Mouse (Mus musculus): ENCODE data around the gene Mcu. TPM values are rescaled to one million over a fixed set of nuclear protein-coding genes. Genes with fewer than 3 reads are reported as not detected.

The Mcu gene
- polyA plus RNA-seq, 1 experiment: 6.6 TPM

DNA sequence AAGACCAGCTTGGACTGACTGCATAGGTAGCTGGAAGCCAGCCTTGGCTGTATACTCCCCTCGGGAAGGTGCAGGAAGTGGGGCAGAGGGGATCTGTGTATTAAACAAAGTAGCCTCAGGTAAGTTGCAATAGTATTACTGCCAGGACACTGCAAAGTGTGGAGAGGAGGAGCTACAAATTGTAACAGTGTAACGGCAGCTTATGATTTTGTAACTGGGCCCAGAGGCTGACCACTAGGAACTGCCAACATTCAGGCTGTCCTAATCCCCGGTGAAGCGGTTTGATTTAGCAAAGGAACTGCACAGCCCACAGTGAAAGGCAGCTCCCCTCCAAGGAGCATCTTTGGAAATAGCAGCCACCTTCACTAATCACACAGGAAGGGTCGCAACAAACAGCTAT lies 3.2 kb downstream of the Mcu start:
- DNase-seq (ENCODE audit: low read depth): no peak

DNA sequence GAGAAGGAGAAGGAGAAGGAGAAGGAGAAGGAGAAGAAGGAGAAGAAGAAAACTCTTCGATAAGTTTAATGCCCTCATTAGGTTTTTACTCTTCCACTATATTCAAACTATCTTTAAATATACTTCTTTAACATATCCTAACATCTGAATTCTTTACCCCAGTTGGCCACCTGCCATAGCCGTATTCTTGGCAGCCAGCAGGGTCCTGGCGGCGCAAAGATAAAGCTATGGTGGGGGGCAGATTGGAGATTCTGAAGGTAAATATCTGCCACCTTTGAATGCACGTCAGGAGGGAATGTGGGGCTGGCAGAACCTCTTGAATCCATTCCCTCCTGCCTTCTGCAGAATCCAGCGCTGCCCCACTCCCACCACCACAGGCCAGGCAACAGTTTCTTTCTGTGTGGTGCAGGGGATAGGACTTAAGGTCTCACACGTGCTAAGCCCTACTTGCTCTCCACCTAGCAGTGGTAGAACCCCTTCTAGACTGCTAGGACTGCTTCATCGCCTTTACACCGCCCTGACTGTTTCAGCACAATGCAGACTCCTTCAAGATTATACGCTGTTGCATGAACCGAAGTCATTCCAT lies 11.5 kb downstream of the Mcu start:
- DNase-seq (ENCODE audit: low read depth): no peak

DNA sequence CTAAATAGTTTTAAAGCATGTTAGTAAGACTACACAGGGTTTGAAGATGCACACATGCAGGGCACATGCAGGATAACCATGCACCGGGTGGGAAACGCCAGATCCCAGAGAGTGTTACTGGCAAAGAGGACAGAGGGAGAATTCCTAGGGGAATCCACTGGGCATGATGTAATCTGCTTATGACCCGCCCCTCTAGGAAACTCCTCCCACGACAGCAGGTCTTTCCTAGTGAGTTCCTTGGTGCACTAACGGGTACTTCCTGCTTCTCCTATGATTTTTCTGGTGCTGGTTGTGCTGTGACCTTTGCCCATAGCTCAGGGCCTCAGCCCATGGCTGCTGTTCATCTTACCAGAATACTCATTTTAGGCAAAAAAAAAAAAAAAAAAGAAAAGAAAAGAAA lies 12.6 kb downstream of the Mcu start:
- no peak for DNase-seq (ENCODE audit: low read depth)

DNA sequence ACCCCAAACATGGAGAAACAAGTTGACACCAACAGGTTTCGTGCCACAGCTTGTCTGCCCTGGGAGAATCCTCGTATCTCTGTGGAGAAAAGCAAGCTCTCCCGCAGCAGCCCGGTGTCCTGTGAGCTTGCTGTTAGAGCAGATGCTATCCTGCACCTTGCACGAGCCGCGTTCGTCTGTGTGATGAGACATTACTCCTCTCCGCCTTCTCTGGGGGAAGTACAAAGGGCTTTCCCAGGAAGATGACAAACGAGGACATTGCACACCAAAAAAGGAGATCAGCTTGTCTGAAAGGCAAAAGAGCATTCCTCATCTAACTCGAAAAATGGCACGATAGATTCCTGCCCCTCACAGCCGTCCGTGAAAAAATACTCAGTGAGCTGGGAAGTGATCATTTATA lies 13.6 kb downstream of the Mcu start:
- DNase-seq (ENCODE audit: low read depth): no peak

DNA sequence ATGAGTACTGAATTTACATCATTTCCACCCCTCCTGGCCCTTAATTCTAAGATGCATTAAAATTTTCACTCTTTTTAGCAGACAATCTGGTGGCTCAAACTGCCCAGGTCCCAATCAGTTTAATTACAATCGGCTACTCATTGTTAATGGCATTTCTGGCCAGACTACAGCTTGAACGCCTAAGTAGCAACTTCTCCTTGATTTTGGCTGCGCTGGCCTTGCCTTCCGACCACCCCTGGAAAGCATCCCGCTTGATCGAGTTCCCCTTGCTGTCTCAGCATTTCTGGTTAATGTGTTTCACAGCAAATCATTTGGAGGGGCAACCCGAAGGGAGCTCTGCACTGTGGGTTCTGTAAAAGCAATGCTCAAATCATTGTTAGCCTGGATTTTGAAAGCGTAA lies 14.4 kb downstream of the Mcu start:
- DNase-seq (ENCODE audit: low read depth): no peak

DNA sequence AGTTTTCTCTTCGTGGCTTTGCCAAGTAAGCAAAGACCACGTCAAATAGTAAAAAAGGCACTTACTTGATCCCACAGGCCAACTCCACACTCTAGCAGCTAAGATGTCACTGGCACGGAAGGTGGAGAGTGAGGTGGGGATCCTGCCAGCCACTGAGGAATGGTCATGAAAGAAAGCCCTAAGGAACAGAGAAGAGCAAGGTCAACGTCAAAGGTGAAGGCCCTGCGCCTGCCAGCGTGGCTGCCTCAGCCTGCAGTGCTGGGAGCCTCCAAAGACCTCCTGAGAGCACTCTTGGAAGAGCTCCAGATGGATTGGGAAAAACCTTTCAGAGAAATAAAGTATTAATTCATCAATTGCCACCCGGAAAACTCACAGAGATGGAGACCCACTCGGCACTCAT lies 16.0 kb downstream of the Mcu start:
- no peak for DNase-seq (ENCODE audit: low read depth)

DNA sequence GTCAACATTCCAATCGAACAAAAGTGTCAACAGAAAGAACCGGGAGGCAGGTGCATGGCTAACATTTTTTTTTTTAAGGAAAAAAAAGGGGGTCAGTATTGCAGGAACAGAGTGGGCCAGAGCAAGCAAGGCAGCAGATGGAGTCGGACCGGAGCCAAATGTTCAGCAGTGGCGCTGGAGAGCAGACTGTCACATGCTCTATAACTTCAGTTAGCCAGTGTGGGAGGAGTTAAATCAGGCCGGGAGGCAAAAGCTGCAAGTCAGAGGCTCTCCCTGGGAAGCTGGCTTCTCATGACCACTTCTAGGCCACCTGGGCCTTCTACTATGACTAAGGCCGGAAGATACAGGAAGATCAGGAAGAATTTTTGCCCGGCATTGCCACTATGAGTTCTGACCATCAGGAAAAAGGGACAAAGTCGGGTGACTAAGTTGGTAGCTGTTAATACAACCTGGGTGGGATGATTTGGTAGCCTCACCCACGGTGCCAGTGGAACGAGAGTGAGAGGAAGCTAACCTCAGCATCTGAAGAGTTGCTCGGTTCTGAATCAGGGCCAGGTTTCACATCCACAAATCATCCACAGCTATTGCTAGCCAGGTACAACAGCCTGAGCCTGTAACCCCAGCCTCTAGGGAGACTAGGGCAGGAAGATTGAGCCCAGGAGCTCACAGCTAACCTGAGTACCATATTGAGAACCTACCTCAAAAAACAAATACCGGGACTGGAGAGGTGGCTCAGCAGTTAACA lies 22.5 kb downstream of the Mcu start:
- no peak for DNase-seq (ENCODE audit: low read depth)

DNA sequence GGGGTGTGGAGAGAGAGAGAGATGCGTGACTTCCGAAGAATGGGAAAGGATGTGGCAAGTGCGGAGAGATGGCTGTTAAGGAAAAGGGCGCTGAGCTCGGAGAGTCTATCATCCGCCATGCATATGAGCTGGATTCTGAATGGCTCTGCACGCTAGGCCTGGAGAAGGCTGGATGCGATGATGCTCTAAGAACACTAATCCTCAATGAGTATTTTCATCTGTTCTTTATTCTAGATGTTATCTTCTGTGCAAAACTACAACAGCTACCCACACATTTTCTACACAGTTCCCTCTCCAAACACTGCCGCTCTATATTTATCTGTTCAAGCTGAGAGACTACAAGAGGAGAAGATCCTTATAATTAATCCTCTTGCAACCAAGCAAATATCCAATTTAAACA lies 25.9 kb downstream of the Mcu start:
- DNase-seq (ENCODE audit: low read depth): no peak

DNA sequence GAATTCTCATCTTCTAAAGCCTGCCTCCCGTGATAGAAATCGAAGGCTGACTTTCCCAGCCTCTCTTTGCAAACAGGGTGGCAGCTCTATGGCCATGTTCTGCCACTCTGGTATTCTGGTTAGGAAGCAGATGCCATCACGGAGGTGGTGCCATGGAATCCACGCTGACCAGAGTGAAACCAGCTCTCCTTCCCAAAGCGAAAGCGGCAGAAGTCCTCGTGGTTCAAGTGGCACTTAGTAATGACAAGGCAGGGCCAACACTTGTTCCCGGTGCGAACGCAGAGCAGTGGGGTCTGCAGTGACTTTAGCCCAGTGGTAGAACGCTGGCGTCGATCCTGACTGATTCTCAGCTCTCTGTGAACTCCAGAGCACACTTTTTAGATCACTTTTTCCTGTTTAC lies 26.6 kb downstream of the Mcu start:
- no peak for DNase-seq (ENCODE audit: low read depth)

DNA sequence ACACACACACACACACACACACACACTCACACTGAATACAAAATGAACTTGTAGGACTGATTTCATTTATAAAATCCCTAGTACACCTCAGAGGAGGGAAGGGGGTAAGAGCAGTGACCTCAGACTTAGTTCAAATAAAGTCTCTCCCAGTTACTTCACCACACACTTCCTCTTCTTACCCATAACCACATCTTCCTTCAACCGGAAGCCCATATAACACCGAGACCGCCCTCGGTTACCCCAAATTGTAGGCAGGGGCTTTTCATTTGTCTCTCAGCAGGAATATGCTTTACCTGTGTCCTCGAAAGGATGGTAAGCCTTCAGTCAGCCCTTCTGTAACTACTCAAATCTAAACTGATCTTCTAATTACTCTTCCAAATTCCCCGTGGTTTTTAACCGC lies 27.1 kb downstream of the Mcu start:
- no peak for DNase-seq (ENCODE audit: low read depth)

DNA sequence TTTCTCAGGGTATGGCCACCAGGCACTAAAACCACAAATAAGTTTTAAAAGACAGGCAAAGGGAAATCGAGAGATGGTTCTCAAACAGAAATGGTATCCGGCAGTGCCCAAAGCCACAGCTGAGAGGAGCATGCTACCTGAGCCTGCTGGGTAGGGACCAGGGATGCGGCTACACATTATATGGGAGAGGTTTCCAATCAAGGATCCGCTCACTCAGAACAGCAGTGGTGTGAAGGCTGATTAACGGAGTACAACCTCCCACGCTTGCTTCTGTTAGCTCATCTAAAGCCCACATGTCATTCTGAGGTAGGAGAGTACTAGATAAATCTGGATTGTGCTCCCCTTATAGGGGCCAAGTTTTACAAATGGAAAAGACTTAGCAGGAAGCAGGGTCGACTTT lies 28.4 kb downstream of the Mcu start:
- no peak for DNase-seq (ENCODE audit: low read depth)

DNA sequence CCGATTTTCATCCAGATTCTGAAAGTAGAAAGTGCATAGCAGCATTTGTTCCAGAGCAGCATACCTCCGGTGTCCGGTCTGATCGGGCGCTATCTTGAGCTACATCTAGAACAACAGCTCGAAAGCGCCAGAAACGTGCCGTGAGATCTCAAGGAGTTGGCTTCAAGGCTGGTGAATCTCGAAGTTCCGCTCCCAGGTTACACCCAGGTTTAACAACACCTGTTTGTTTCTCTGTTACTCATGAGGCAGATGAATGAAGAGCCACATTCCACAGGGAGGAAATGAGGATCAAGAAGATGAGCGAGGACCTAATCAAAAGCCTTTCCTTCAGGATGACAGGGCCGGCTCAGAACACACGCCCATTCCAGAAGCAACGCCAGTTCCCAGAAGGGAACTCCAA lies 29.7 kb downstream of the Mcu start:
- no peak for DNase-seq (ENCODE audit: low read depth)

DNA sequence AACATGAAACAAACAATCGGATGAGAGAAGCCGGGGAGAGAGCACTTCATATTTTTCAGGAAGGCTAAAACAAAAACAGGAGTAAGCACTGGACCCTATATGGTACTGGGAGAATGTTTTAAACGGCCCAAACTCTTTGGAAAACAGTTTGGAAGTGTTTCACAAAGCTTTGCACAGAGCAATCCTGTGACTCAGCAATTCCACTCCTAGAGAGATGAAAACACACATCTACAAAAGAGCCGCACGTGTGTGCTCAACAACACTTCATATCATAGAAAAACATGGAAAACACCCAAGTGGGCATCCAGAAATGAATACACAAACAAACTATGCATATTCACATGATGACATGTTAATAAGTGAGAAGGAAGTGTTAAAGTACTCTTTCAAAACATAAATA lies 30.9 kb downstream of the Mcu start:
- no peak for DNase-seq (ENCODE audit: low read depth)

DNA sequence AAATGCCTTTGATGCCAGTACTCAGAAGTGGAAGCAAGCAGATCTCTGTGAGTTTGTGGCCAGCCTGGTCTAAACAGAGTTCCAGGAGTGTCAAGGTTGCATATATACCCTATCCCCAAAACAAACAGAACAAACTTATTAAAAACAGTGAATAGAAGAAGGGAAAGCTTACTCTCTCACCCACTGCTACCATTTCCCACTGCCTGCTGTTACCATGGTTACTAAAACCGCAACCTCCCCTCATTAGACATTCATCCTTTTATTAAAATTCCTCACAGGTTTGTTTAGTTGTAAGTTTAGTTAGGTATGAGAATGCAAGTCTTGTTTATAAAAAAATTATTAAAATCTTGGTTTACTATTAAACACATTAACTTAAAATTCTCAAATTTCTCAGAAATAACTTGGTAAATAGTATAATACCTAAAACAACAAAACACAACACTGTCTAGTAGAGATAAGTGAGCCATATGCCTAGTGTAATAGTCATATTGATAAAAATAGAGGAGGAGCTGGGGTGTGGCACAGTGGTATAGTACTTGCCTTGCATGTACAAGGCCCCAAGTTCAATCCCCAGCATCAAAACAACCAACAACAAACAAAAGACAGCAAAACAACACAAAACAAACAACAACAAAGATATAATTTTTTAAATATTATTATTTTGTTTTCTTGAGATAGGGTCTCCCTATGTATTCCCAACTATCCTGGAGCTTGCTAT lies 34.5 kb downstream of the Mcu start:
- DNase-seq (ENCODE audit: low read depth): no peak

DNA sequence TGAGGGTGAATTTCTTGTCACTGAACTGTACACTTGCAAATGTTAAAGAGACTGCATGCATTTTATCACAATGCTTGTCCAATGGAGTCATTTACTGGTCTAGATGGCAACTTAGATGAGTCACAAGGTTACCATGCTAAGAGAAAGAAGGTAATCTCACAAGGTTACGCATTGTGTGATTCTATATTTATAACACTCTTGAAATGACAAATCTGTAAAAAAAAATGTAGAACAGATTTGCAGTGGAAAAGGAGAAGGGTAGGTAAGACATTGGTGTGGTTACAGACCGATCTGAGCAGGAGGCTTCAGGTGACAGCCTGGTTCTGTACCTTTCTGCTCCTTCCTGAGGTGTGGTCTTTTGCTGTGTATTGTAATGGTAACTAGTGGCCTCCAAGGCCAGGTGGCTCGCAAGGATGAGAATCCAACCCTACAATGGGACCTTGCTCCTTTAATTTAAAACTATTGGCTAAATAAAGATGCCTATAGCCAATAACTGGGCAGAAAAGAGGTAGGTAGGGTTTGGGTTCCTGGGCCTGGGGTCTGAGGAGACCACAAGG lies 35.8 kb downstream of the Mcu start:
- no peak for DNase-seq (ENCODE audit: low read depth)

DNA sequence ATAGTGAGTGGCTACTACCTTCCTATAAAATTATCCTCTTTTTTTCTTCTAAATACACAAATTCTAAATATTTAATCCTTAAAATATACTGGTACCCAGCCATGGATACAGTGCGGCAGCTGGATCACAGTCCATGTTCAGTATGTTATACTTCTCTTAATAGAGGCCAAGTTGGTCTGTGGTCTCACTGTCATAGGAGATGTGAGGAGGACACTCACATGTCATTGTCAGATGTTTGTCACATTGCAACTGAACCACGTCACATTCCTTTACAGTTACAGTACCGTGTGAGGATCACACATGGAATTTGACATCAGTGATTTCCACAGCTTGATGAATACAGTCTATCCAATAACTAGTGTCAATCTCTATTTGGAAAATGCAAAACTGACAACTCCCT lies 36.8 kb downstream of the Mcu start:
- no peak for DNase-seq (ENCODE audit: low read depth)

DNA sequence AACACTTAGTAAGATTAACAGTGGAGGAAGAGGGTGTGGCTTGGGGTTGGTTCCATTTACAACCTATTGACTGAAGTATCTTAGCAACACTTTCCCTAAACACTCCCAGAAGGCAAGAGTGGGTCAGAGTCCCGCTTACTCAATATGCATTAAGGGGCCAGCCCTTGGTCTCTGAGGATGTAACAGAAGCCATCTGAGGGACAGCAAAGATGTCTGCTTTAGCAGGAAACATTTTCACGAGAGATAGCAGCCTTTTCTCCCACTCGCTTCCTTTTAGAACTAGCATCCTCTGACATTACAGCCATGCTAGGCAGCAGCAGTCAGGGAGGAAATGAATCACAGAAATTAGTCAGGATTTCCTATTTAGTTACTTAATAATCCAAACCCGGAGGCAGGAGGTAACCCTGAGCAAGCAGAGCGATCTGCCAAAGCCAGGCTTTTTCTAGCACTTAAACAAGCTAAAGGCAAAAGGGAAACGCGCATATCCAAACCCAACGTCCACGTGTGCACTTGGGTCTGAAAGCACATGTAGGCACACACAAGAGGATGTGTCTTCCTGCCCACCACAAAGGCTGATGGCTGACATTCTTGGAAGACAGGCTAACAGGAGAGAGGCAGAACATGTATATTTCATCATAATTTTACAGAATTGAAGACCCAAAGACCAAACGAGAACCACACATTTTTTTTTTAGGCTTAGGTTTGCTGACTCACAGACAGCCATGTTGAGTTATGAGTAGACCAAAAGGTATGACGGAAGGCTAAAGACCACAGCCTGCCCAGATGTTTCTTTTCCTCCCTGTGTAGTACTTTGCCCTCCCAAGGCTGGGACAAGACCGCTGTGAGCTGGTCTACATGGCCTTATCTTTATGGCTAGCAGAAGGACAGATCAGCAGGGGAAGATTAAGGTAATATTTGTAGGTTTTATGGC lies 38.4 kb downstream of the Mcu start:
- DNase-seq (ENCODE audit: low read depth): no peak

DNA sequence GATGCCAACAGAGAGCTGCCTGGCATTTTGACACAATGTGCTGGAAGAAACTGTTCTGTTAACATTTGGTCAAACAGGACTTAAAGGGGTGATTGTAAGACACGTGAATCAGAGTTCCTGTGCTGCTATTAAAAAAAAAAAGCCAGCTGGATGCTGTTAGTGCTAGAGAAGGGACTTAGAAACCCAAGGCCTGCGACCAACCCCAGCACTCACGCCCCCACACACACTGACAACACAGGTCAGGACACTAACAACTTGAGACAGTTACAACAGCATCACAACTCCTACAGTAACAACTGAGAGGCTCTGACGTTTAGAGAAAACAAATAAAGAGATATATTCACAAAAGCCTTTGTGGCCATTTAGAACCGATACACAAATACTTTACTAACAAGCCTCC lies 40.2 kb downstream of the Mcu start:
- no peak for DNase-seq (ENCODE audit: low read depth)

DNA sequence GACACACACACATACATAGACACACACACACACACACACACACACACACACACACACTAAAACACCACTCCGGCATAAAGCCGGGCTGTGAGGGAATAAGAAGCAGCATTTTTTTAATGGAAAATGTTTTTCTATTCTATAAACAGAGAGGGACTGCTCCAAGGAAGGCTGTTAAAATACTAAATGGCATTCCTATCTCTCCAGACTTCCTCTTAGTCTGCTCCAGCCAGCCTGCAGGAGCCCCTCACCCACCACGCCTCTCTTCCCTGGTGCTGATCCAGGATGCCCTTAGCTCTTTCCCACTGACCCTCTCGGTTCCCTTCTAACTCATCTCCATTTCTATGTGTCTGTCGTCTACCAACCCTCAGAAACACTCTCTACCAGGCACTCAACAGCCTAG lies 44.5 kb downstream of the Mcu start:
- DNase-seq (ENCODE audit: low read depth): no peak

DNA sequence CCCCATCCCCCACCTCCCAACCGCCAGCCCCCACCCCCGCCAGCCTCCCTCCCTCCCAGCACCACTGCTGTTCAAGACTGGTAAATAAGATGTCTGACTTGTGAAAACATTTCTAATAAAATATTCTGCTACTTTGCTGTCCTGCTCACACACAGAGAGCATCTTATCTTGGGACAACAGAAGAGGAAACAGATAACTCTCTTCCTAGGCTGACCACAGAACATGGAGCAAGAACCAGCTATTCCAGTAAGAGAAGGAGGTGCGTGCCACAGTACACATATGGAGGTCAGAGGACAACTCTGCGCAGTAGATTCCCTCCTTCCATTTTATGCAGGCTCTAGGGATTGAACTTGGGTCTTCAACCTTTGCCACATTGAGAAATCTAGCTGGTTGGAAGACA lies 45.2 kb downstream of the Mcu start:
- DNase-seq (ENCODE audit: low read depth): no peak

DNA sequence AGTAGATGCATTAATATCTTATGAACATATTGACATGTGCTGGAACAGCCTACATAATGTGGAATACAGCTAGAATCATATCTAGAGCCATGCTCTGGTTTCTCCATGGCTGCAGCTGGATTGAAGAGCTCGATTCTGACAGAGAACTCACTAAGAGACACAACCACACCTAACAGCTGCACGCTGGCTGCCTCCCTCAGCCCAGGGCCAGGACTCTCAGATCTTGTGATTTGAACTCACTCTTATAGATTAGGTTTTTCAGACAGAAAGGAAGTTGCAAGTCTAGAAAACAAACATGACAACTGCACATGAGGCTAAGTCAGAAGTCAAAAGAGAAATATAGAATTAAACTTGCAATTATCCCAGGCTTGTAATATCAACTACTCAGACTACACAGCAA lies 45.7 kb downstream of the Mcu start:
- no peak for DNase-seq (ENCODE audit: low read depth)

DNA sequence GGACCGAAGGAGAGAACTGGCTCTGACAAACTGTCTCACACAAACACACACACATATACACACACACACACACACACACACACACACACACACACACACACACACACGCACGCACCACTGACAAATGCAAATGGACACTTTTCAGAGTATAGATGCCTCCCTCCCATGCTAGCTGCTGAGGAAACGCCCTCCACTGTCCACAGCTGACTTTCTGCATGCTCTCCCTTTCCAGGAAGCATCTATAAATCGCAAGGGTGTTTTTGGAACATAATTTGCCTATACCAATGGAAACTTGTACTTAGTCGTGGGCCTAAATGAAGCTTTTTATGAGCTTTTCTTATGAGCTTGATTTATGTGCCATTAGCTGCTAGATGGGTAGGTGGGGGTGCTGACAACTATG lies 46.1 kb downstream of the Mcu start:
- no peak for DNase-seq (ENCODE audit: low read depth)

Data from gonadal fat pad, adult 2 months (tissue).